Mouse (Mus musculus) spleen, postnatal 10 days (tissue): ENCODE measurements around the gene Tekt2.

Experiments
- DNase-seq, 2 experiments: peaks; one replicate each; pipeline ENCODE4 v3.0.0; 2021 to 2022; ENCODE audit warnings: low spot score in 2 of 2

The Tekt2 gene

GRCm38 (mm10) chr4:126325281-126325861 lies at the start of gene Tekt2:
Gene Tekt2, minus strand, starts transcription at chr4:126325688.
- no peak for DNase-seq

DNA sequence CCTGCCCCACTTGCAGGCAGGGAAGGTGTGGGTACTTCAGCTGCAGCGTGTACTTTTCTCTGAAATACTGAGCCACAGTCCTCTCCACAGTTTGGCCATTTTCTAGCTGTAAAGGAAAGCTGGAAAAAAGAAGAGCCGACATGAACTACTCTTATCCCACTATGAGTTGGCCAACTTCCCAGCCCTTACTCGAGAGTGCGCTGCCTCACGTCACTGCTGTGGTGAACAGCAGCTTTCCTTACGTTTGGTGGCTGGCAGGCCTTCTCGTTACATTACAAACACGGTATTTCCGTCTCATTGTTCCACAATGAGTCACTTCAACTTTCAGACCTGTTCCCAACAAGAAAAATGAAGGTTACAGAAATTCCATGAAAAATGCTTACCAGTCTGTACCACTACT lies 46.0 kb upstream of the Tekt2 start:
- no peak for DNase-seq

- DNase-seq: no peak
Measured at GRCm38 (mm10) chr4:126360069-126360468, 34.6 kb upstream of the Tekt2 start.

DNA sequence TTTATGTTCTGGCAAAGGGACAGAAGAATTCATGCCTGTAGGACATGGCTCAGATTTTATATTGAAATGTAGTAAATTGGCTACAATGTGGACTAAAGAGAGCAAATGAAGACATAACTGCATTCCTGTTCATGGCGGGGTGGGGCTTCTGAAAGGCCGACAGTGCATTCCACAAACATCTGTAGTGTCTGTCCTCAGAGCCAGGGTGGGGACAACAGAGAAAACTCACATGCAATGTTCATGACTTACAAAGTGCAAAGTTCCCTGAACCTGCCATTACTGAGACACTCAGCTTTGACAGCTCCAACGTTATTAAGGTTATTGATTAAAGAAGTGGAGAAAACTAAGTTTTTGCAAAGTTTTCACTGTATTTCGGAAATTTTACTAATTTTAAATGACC lies 18.0 kb upstream of the Tekt2 start:
- DNase-seq: no peak

DNA sequence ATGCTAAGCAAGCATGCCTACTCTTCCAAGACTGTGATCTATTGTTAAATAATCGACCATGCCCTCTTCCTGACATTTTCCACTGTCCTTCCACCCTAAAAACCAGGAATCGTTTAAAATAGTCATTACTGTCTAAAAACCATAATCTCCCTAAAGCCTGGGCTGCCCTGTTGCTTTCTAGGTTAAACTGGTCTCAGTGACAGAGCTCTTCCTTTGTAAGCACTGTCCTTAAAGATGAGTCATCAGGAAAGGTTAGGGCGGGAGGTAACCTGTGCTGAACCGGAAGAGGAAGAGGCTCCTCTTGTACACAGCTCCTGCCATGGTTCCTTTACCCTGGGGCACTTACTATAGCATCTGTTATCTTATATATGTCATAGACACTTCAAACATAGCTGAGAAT lies 14.0 kb upstream of the Tekt2 start:
- DNase-seq: no peak

DNA sequence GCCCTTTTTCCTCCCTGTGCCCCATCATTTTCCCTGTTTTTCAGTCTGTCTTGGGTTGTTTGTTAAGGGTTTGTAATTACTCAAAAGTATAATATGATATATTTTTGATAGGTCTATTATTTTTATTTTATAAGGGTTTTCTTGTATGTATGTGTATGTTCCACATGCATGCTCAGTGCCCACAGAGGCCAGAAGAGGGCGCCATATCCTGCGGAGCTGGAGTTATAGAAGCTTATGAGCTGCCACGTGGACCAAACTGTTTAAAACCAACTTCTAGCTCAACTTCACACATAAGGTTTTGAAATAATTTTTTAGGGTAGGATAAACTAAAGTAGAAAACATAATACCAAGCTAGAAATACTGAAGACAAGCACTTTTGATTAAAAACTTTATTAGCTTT lies 6.9 kb upstream of the Tekt2 start:
- DNase-seq: peak in 1 of 2 experiments; percentile 62

DNA sequence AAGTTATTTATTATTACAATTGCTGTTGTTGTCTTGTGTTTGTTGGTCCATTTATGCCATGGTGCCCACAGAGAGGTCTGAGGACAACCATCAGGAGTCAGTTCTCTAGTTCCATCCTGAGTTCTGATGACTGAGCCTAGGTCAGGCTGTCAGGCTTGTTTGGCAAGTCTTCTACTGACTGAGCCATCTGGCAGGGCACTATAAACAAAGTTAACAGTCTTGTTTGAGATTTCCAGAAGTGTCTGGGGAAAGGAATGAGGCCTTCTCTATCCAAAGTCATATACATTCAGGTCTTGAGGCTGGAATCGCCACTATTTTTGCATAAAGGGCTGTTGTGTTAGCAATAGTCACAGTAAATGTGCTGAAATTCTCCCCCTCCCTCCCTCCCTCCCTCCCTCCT lies 6.3 kb upstream of the Tekt2 start:
- DNase-seq: no peak

GRCm38 (mm10) chr4:126330295-126330694 lies 4.8 kb upstream of the Tekt2 start:
- DNase-seq: no peak

- DNase-seq: no peak
Measured at GRCm38 (mm10) chr4:126326036-126326435, 548 bp upstream of the Tekt2 start.

- DNase-seq: no peak
Measured at GRCm38 (mm10) chr4:126324861-126325260, 627 bp downstream of the Tekt2 start.

DNA sequence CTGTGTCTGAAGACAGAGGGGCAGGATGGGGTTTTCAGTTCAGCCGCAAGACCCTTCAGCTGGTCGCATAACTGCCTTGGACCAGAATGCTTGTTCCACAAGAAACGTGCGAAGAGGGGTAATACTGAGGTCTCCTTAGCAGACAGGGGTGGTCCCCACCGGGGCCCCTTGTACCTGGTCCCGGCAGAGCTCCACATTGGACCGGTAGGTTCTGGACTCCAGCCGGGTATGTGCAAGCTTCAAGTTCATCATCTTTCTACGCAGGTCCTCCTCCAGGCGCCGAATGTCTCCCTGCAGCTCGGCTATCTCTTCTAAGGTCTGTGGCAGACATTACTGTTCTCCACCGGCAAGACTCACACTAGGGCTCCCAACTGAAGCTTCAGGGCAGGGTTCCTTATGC lies 2.8 kb downstream of the Tekt2 start:
- no peak for DNase-seq

DNA sequence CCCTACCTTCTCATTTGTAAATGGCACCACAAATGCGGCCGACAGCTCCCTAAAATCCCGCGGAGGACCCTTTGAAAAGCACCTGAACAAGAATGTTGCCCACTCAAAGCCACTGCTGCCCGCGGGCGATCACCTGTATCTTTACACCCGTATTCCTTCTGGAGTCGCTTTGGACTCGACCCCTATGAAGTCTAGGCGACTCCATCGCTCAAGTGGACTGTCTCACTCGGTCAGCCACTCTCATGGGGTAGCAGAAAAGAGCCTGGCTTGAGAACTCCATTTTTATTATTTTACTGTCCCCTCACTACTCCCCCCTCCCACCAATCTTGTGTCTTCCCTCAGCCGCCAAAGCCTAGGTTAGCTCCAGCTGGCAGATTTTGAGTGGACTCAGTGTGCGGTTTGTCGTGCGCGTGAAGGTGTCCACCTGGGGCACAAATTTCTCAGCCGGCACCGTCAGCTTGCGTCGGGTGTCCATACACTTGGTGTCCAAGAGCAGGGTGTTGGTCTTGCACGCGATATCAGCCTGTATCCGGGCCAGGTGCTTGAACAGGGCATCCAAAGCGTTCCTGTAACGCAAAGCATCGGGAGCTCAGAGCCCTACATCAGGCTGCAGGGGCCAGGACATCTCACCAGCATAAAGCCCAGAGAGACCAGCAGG lies 3.5 kb downstream of the Tekt2 start:
- DNase-seq: peak in 1 of 2 experiments; percentile 24

- peak; percentile 99 for DNase-seq
Measured at GRCm38 (mm10) chr4:126321111-126321853, 4.2 kb downstream of the Tekt2 start, which contains the start of gene Adprhl2. Gene Adprhl2, minus strand, starts transcription at chr4:126321703.

- DNase-seq: no peak
Measured at GRCm38 (mm10) chr4:126319806-126320205, 5.7 kb downstream of the Tekt2 start.

DNA sequence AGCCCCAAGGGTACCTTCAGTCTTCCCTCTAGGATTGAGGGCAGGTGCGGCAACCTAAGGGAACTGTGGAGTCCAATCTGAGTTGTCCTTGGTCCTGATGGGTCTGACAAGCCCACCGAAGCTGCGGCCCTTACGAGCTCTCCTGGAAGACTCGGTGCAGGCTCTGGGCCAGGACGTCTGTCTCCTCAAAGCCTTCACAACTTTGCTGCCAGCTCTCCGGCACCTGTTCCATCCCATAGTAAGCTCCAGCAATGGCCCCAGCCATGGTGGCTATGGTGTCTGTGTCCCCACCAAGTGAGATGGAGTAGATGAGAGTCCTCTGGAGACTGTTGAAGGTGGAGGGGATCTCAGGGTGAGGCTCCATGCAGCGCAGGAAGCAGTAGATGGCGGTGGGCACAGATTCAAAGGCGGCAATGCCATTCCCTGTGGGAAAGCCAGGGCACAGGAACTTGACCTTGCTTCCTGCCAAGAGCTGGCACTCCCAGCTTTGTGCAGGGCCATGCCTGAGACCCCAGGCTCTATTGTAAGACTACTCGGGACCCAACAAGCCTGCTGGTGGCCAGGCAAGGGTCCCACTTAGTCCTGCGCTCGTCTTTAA lies 8.9 kb downstream of the Tekt2 start:
- DNase-seq: no peak

GRCm38 (mm10) chr4:126315931-126316330 lies 9.6 kb downstream of the Tekt2 start:
- no peak for DNase-seq

DNA sequence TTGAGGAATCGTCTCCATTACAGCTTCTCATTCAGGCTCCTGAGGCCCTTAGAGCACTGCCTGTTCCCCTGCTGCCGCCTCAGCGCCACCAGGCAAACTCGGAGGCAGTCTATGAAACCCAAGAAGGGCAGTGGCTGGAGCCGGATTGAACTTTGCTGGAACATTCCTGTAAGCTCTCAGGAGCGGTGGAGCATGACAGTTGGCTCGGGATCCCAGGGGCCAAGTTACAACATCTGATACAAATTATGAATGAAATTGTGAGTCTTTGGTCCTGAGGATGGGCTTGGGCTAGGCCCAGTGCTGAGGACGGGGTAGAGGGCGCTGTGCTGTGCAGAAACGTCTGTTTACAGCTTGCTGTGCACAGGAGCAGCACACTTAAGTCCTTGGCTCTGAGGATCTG lies 11.1 kb downstream of the Tekt2 start:
- DNase-seq: no peak

GRCm38 (mm10) chr4:126313202-126313601 lies 12.3 kb downstream of the Tekt2 start:
- no peak for DNase-seq

DNA sequence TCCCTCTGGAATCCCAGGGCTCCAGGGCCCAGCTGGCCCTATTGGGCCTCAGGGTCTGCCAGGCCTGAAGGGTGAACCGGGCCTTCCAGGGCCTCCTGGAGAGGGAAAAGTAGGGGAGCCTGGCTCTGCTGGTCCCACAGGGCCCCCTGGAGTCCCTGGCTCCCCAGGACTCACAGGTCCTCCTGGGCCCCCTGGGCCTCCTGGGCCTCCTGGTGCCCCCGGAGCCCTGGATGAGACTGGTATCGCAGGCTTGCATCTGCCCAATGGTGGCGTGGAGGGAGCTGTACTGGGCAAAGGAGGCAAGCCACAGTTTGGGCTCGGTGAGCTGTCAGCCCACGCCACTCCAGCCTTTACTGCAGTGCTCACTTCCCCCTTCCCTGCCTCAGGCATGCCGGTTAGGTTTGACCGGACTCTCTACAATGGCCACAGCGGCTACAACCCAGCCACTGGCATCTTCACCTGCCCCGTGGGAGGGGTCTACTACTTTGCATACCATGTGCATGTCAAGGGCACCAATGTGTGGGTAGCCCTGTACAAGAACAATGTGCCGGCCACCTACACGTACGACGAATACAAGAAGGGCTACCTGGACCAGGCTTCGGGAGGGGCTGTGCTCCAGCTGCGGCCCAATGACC lies 13.8 kb downstream of the Tekt2 start:
- DNase-seq: no peak

DNA sequence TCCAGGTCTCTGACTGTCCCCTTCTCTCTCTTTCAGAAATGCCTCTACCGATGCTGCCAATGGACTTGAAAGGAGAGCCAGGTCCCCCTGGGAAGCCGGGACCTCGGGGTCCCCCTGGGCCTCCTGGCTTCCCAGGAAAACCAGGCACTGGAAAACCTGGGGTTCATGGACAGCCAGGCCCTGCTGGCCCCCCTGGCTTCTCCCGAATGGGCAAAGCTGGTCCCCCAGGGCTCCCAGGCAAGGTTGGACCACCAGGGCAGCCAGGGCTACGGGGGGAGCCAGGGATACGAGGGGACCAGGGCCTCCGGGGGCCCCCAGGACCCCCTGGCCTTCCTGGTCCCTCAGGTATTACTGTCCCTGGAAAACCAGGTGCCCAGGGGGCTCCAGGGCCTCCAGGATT lies 15.1 kb downstream of the Tekt2 start:
- DNase-seq: no peak

DNA sequence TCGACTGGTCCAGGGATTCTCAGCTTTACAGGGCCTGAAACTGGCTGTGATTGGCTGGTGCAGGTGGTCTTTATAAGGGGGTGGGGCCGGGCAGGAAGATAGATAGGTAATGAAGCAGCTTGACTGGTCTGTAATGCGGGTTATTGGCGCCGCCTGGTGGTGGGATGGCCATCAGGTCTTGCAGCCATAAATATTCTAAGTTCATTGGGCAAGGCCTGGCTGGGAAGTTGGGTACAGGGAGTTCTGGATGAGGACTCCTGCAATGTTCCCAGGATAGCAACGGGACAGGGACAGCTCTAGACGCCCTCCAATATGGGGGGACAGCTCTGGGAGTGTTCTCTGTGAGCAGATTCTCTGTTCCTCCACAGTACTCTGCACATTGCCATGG lies 15.6 kb downstream of the Tekt2 start:
- peak; percentile 68 to 88 for DNase-seq
